Mouse (Mus musculus): ENCODE results near the gene Cd27.

The Cd27 gene

GRCm38 (mm10) chr6:125260006-125260555 is 23.3 kb upstream of the Cd27 start:
- Histone ChIP-seq H3K36me3 (ENCODE audit: control insufficient read depth, insufficient read depth, low read length, poor library complexity, severe bottlenecking) (no peaks in the 10 kb centered on the region), H3K27me3 (ENCODE audit: control insufficient read depth, insufficient read depth, low read length, poor library complexity, severe bottlenecking) (no peaks in the 10 kb centered on the region)
- DNase-seq (ENCODE audit: low read depth, low spot score): no peak

- Histone ChIP-seq H3K27me3 (ENCODE audit: control insufficient read depth, insufficient read depth, low read length, poor library complexity, severe bottlenecking) (no peaks in the 10 kb centered on the region), H3K36me3 (ENCODE audit: control insufficient read depth, insufficient read depth, low read length, poor library complexity, severe bottlenecking) (no peaks in the 10 kb centered on the region)
- no peak for DNase-seq (ENCODE audit: low read depth, low spot score)
Observed at GRCm38 (mm10) chr6:125256222-125256966, 19.6 kb upstream of the Cd27 start.

- no peak for DNase-seq (ENCODE audit: low read depth, low spot score)
Observed at GRCm38 (mm10) chr6:125255516-125256044, 18.8 kb upstream of the Cd27 start.

GRCm38 (mm10) chr6:125253863-125254715 is 17.3 kb upstream of the Cd27 start:
- DNase-seq (ENCODE audit: low read depth, low spot score): peak; percentile 62
- no peaks in the 10 kb centered on the region for H3K27me3 ChIP-seq (ENCODE audit: control insufficient read depth, insufficient read depth, low read length, poor library complexity, severe bottlenecking)
- H3K36me3 ChIP-seq (ENCODE audit: control insufficient read depth, insufficient read depth, low read length, poor library complexity, severe bottlenecking): no peaks in the 10 kb centered on the region

More at GRCm38 (mm10) chr6:125255516-125256044, 18.8 kb upstream of the Cd27 start:
- no peaks in the 10 kb centered on the region for H3K36me3 ChIP-seq (ENCODE audit: control insufficient read depth, insufficient read depth, low read length, poor library complexity, severe bottlenecking)
- H3K27me3 ChIP-seq (ENCODE audit: control insufficient read depth, insufficient read depth, low read length, poor library complexity, severe bottlenecking): no peaks in the 10 kb centered on the region

GRCm38 (mm10) chr6:125252711-125253110 is 15.9 kb upstream of the Cd27 start:
- Histone ChIP-seq H3K27me3 (ENCODE audit: control insufficient read depth, insufficient read depth, low read length, poor library complexity, severe bottlenecking) (no peaks in the 10 kb centered on the region), H3K36me3 (ENCODE audit: control insufficient read depth, insufficient read depth, low read length, poor library complexity, severe bottlenecking) (no peaks in the 10 kb centered on the region)
- no peak for DNase-seq (ENCODE audit: low read depth, low spot score)

GRCm38 (mm10) chr6:125252285-125252684 is 15.5 kb upstream of the Cd27 start:
- Histone ChIP-seq H3K27me3 (ENCODE audit: control insufficient read depth, insufficient read depth, low read length, poor library complexity, severe bottlenecking) (no peaks in the 10 kb centered on the region), H3K36me3 (ENCODE audit: control insufficient read depth, insufficient read depth, low read length, poor library complexity, severe bottlenecking) (no peaks in the 10 kb centered on the region)
- no peak for DNase-seq (ENCODE audit: low read depth, low spot score)

- DNase-seq (ENCODE audit: low read depth, low spot score): no peak
- H3K27me3 ChIP-seq (ENCODE audit: control insufficient read depth, insufficient read depth, low read length, poor library complexity, severe bottlenecking): no peaks in the 10 kb centered on the region
- H3K36me3 ChIP-seq (ENCODE audit: control insufficient read depth, insufficient read depth, low read length, poor library complexity, severe bottlenecking): no peaks in the 10 kb centered on the region
Observed at GRCm38 (mm10) chr6:125244551-125244950, 7.7 kb upstream of the Cd27 start.

GRCm38 (mm10) chr6:125241566-125241965 is 4.8 kb upstream of the Cd27 start:
- peak; percentile 54 for DNase-seq (ENCODE audit: low read depth, low spot score)
- H3K27me3 ChIP-seq (ENCODE audit: control insufficient read depth, insufficient read depth, low read length, poor library complexity, severe bottlenecking): no peaks in the 10 kb centered on the region
- no peaks in the 10 kb centered on the region for H3K36me3 ChIP-seq (ENCODE audit: control insufficient read depth, insufficient read depth, low read length, poor library complexity, severe bottlenecking)

GRCm38 (mm10) chr6:125240617-125241016 is 3.8 kb upstream of the Cd27 start:
- Histone ChIP-seq H3K36me3 (ENCODE audit: control insufficient read depth, insufficient read depth, low read length, poor library complexity, severe bottlenecking) (no peaks in the 10 kb centered on the region), H3K27me3 (ENCODE audit: control insufficient read depth, insufficient read depth, low read length, poor library complexity, severe bottlenecking) (no peaks in the 10 kb centered on the region)
- DNase-seq (ENCODE audit: low read depth, low spot score): no peak

GRCm38 (mm10) chr6:125239547-125239946 is 2.7 kb upstream of the Cd27 start:
- no peak for DNase-seq (ENCODE audit: low read depth, low spot score)
- no peaks in the 10 kb centered on the region for H3K36me3 ChIP-seq (ENCODE audit: control insufficient read depth, insufficient read depth, low read length, poor library complexity, severe bottlenecking)
- H3K27me3 ChIP-seq (ENCODE audit: control insufficient read depth, insufficient read depth, low read length, poor library complexity, severe bottlenecking): no peaks in the 10 kb centered on the region

- no peaks in the 10 kb centered on the region for H3K36me3 ChIP-seq (ENCODE audit: control insufficient read depth, insufficient read depth, low read length, poor library complexity, severe bottlenecking)
- H3K27me3 ChIP-seq (ENCODE audit: control insufficient read depth, insufficient read depth, low read length, poor library complexity, severe bottlenecking): no peaks in the 10 kb centered on the region
- no peak for DNase-seq (ENCODE audit: low read depth, low spot score)
Observed at GRCm38 (mm10) chr6:125238396-125238795, 1.6 kb upstream of the Cd27 start.

- no peaks in the 10 kb centered on the region for H3K27me3 ChIP-seq (ENCODE audit: control insufficient read depth, insufficient read depth, low read length, poor library complexity, severe bottlenecking)
- DNase-seq (ENCODE audit: low read depth, low spot score): no peak
- no peaks in the 10 kb centered on the region for H3K36me3 ChIP-seq (ENCODE audit: control insufficient read depth, insufficient read depth, low read length, poor library complexity, severe bottlenecking)
Observed at GRCm38 (mm10) chr6:125237421-125237820, 611 bp upstream of the Cd27 start.

GRCm38 (mm10) chr6:125236341-125236740 is 469 bp downstream of the Cd27 start:
- no peaks in the 10 kb centered on the region for H3K36me3 ChIP-seq (ENCODE audit: control insufficient read depth, insufficient read depth, low read length, poor library complexity, severe bottlenecking)
- no peaks in the 10 kb centered on the region for H3K27me3 ChIP-seq (ENCODE audit: control insufficient read depth, insufficient read depth, low read length, poor library complexity, severe bottlenecking)
- DNase-seq (ENCODE audit: low read depth, low spot score): no peak

GRCm38 (mm10) chr6:125234520-125234828 is 2.3 kb downstream of the Cd27 start:
- DNase-seq (ENCODE audit: low read depth, low spot score): no peak
- Histone ChIP-seq H3K36me3 (ENCODE audit: control insufficient read depth, insufficient read depth, low read length, poor library complexity, severe bottlenecking) (no peaks in the 10 kb centered on the region; the same call in 1 of the 2 replicates), H3K27me3 (ENCODE audit: control insufficient read depth, insufficient read depth, low read length, poor library complexity, severe bottlenecking) (no peaks in the 10 kb centered on the region)
